Mouse (Mus musculus): ENCODE measurements around the gene Aspdh. TPM values are rescaled to one million over a fixed set of nuclear protein-coding genes. Genes with fewer than 3 reads are reported as not detected.

Gene Aspdh
- polyA plus RNA-seq, 1 experiment from 2014 or later, result 1.8 TPM

- WGBS, result 77% methylated on average over 31 of the region's 31 CpGs
- Histone ChIP-seq H3K9me3 (no peaks in the 10 kb centered on the region), H3K27ac (no peak overlapping the region), H3K4me1 (replicated peaks) (peaks cover 39% of the 10 kb centered on the region), H3K4me3 (no peak overlapping the region), H3K36me3 (peaks cover 83% of the 10 kb centered on the region), H3K27me3 (ENCODE audit: insufficient read depth, poor library complexity, severe bottlenecking) (peaks cover 59% of the 10 kb centered on the region)
- DNase-seq (ENCODE audit: low spot score), result no peak
Observed at GRCm38 (mm10) chr7:44460767-44461502, 4.3 kb upstream of the Aspdh start.

- Histone ChIP-seq H3K27me3 (ENCODE audit: insufficient read depth, poor library complexity, severe bottlenecking) (peaks cover 59% of the 10 kb centered on the region), H3K4me3 (peak overlapping the region; percentile 38; the same call in 1 of the 2 replicates), H3K4me1 (replicated peaks) (peaks cover 46% of the 10 kb centered on the region), H3K36me3 (peaks cover 76% of the 10 kb centered on the region), H3K9me3 (no peaks in the 10 kb centered on the region), H3K27ac (no peak overlapping the region)
- DNase-seq (ENCODE audit: low spot score), result no peak
- WGBS, result 67% methylated on average over 57 of the region's 57 CpGs
Observed at GRCm38 (mm10) chr7:44461503-44462217, 3.5 kb upstream of the Aspdh start.

GRCm38 (mm10) chr7:44462218-44463055 lies 2.8 kb upstream of the Aspdh start:
- 0 out of 2 replicates have a peak overlapping the region, but pooled peaks have one; percentile 46 for H3K27ac ChIP-seq
- WGBS, result 24% methylated on average over 77 of the region's 77 CpGs
- peaks cover 54% of the 10 kb centered on the region for H3K4me1 ChIP-seq (replicated peaks)

GRCm38 (mm10) chr7:44463056-44463425 lies 2.1 kb upstream of the Aspdh start:
- peaks cover 62% of the 10 kb centered on the region for H3K36me3 ChIP-seq
- no peak for DNase-seq (ENCODE audit: low spot score)
- no peak overlapping the region for H3K27ac ChIP-seq
- H3K4me1 ChIP-seq (replicated peaks), result peaks cover 56% of the 10 kb centered on the region
- no peaks in the 10 kb centered on the region for H3K9me3 ChIP-seq
- WGBS, result 36% methylated on average over 8 of the region's 8 CpGs
- peaks cover 59% of the 10 kb centered on the region for H3K27me3 ChIP-seq (ENCODE audit: insufficient read depth, poor library complexity, severe bottlenecking)
- H3K4me3 ChIP-seq, result peak overlapping the region; percentile 38; the same call in 1 of the 2 replicates

More at GRCm38 (mm10) chr7:44462218-44463055, 2.8 kb upstream of the Aspdh start:
- H3K4me3 ChIP-seq, result peak overlapping the region; percentile 38
- no peaks in the 10 kb centered on the region for H3K9me3 ChIP-seq
- H3K27me3 ChIP-seq (ENCODE audit: insufficient read depth, poor library complexity, severe bottlenecking), result peaks cover 59% of the 10 kb centered on the region
- peaks cover 68% of the 10 kb centered on the region for H3K36me3 ChIP-seq
- peak; percentile 77 for DNase-seq (ENCODE audit: low spot score)

GRCm38 (mm10) chr7:44463556-44464225 lies 1.5 kb upstream of the Aspdh start:
- Histone ChIP-seq H3K27me3 (ENCODE audit: insufficient read depth, poor library complexity, severe bottlenecking) (peaks cover 58% of the 10 kb centered on the region), H3K4me3 (no peak overlapping the region), H3K36me3 (peaks cover 56% of the 10 kb centered on the region), H3K4me1 (replicated peaks) (peaks cover 63% of the 10 kb centered on the region), H3K9me3 (no peaks in the 10 kb centered on the region), H3K27ac (no peak overlapping the region)
- WGBS, result 92% methylated on average over 10 of the region's 10 CpGs
- DNase-seq (ENCODE audit: low spot score), result no peak

GRCm38 (mm10) chr7:44464511-44464910 lies 680 bp upstream of the Aspdh start:
- 32% methylated on average over 4 of the region's 4 CpGs for WGBS
- H3K4me1 ChIP-seq (replicated peaks), result peaks cover 71% of the 10 kb centered on the region
- DNase-seq (ENCODE audit: low spot score), result no peak

GRCm38 (mm10) chr7:44466006-44466887 lies 1.1 kb downstream of the Aspdh start:
- peak overlapping the region; percentile 91 for H3K27ac ChIP-seq
- peaks cover 88% of the 10 kb centered on the region for H3K4me1 ChIP-seq (replicated peaks)
- no peak for DNase-seq (ENCODE audit: low spot score)
- peaks cover 33% of the 10 kb centered on the region for H3K27me3 ChIP-seq (ENCODE audit: insufficient read depth, poor library complexity, severe bottlenecking)
- 81% methylated on average over 10 of the region's 10 CpGs for WGBS
- H3K9me3 ChIP-seq, result no peaks in the 10 kb centered on the region
- peaks cover 34% of the 10 kb centered on the region for H3K36me3 ChIP-seq
- H3K4me3 ChIP-seq, result no peak overlapping the region; the same call in 1 of the 2 replicates

More at GRCm38 (mm10) chr7:44464511-44464910, 680 bp upstream of the Aspdh start:
- H3K27ac ChIP-seq, result no peak overlapping the region
- no peak overlapping the region for H3K4me3 ChIP-seq
- peaks cover 51% of the 10 kb centered on the region for H3K27me3 ChIP-seq (ENCODE audit: insufficient read depth, poor library complexity, severe bottlenecking)
- H3K9me3 ChIP-seq, result no peaks in the 10 kb centered on the region
- H3K36me3 ChIP-seq, result peaks cover 48% of the 10 kb centered on the region

- H3K27me3 ChIP-seq (ENCODE audit: insufficient read depth, poor library complexity, severe bottlenecking), result peaks cover 27% of the 10 kb centered on the region
- no peak for DNase-seq (ENCODE audit: low spot score)
- H3K27ac ChIP-seq, result peak overlapping the region; percentile 91
- peaks cover 88% of the 10 kb centered on the region for H3K4me1 ChIP-seq (replicated peaks)
- 82% methylated on average over 16 of the region's 16 CpGs for WGBS
- H3K9me3 ChIP-seq, result no peaks in the 10 kb centered on the region
- H3K4me3 ChIP-seq, result peak overlapping the region; percentile 68; the same call in 1 of the 2 replicates
- H3K36me3 ChIP-seq, result peaks cover 27% of the 10 kb centered on the region
Observed at GRCm38 (mm10) chr7:44466888-44467311, 1.7 kb downstream of the Aspdh start.

- Histone ChIP-seq H3K27me3 (ENCODE audit: insufficient read depth, poor library complexity, severe bottlenecking) (peaks cover 17% of the 10 kb centered on the region), H3K4me3 (peak within 1 kb of the TSS; percentile 68), H3K27ac (peak within 1 kb of the TSS; percentile 91), H3K4me1 (replicated peaks) (peaks cover 89% of the 10 kb centered on the region), H3K36me3 (peaks cover 17% of the 10 kb centered on the region), H3K9me3 (no peaks in the 10 kb centered on the region)
- WGBS, result under 1% methylated on average over 42 of the region's 42 CpGs
- peak; percentile 95 for DNase-seq (ENCODE audit: low spot score)
Observed at GRCm38 (mm10) chr7:44467811-44468411, 2.7 kb downstream of the Aspdh start, which contains the start of gene Josd2. Gene Josd2 (plus strand): TSS chr7:44467980.

- Histone ChIP-seq H3K27me3 (ENCODE audit: insufficient read depth, poor library complexity, severe bottlenecking) (peaks cover 14% of the 10 kb centered on the region), H3K9me3 (no peaks in the 10 kb centered on the region), H3K27ac (peak overlapping the region; percentile 91), H3K4me1 (replicated peaks) (peaks cover 93% of the 10 kb centered on the region), H3K4me3 (peak overlapping the region; percentile 68), H3K36me3 (peaks cover 9% of the 10 kb centered on the region; the same call in 1 of the 2 replicates)
- WGBS, result 67% methylated on average over 15 of the region's 15 CpGs
- no peak for DNase-seq (ENCODE audit: low spot score)
Observed at GRCm38 (mm10) chr7:44468644-44469285, 3.6 kb downstream of the Aspdh start.

Data from hindbrain, embryonic 10.5 days (tissue).